Mouse (Mus musculus): Measurements from ENCODE around the gene Olfr1185-ps1.
"Not testable (repeated sequence)": the region's sequence is repeated elsewhere in the genome, so short reads cannot be mapped to it uniquely, and the experiment has no call there.

Gene Olfr1185-ps1

DNA sequence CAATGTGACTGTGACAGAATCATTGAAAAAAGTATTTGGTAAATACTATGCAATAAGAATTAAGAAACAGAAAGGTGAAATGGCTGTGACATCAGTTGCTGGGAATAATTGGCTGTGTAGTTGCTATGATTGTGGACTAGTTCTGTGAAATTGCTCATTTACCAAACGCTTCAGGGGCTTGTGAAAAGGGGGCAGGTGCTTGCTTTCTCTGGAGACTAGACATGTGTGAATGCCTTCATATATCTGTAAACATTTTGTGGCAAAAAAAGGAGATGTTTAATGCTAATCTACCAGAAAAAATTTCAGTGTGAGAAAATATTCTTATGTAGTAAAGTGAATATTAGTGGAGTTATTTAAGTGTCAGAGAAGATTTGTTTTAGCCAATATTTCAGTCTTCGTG, at the start of gene Olfr1185-ps1:
Olfr1185-ps1 (plus strand) TSS at position 301 of the 400 bp plus-strand sequence.
- DNase-seq (ENCODE audit: low spot score): no peak

- DNase-seq (ENCODE audit: low spot score): no peak
These were observed 44.1 kb upstream of the Olfr1185-ps1 start, which contains the start of gene Gm13757 for GRCm38 (mm10) chr2:88449031-88449430. TSS of gene Gm13757 (minus strand) at chr2:88449131.

DNA sequence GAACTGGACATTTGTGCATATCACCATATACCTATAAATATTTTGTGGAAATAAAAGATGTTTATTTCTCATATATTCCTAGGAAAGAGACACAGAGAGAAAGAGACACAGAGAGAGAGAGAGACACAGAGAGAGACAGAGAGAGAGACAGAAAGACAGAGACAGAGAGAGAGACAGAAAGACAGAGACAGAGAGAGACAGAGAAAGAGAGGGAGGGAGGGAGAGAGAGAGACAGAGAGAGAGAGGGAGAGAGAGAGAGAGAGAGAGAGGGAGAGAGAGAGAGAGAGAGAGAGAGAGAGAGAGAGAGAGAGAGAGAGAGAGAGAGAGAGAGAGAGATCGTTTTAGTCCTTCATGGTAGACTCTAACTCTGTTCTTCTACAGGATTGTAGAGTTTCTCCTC, 38.6 kb upstream of the Olfr1185-ps1 start, which contains the start of gene Olfr1183:
Olfr1183 (plus strand) TSS at position 301 of the 400 bp plus-strand sequence.
- DNase-seq (ENCODE audit: low spot score): not testable (repeated sequence)

GRCm38 (mm10) chr2:88483298-88483697, 9.8 kb upstream of the Olfr1185-ps1 start, which contains the start of gene Olfr1184:
TSS of gene Olfr1184 (plus strand) at chr2:88483598.
- no peak for DNase-seq (ENCODE audit: low spot score)

DNA sequence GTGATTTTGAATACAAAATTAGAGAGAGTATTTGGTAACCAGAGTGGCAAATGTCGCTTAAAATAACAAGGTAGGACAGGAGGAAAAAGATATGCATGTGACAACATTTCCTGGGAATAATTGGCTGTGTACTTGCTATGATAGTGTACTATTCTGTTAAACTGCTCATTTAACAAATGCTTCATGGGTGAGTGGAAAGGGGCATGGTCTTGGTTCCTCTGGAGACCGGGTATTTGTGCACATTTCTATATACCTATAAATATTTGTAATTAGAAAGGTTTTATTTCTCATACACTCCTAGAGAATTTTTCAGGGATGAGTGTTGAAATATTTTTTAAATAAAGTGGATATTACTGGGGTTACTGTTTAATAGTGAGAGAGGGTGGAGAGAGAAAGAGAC, 25.1 kb downstream of the Olfr1185-ps1 start, which contains the start of gene Olfr1186:
Olfr1186 (plus strand) TSS at position 301 of the 400 bp plus-strand sequence.
- no peak for DNase-seq (ENCODE audit: low spot score)

GRCm38 (mm10) chr2:88525720-88526119, 32.6 kb downstream of the Olfr1185-ps1 start:
- no peak for DNase-seq (ENCODE audit: low spot score)

Data from layer of hippocampus, adult 11-12 months (tissue).